Mouse (Mus musculus) brain, embryonic 14.5 days (tissue): ENCODE results near the gene Ift122.

Experiments used
- CTCF ChIP-seq: fragments of 200-500 bp; IDR thresholded peaks from 2 replicates; pipeline ENCODE4 v1.5.1; 2012; ENCODE audit warnings: inconsistent platforms, mild to moderate bottlenecking, moderate library complexity, borderline replicate concordance; ENCODE audit not compliant: insufficient read depth, insufficient read length; ENCODE audit errors: extremely low read depth
- POLR2A ChIP-seq: fragments of 200-500 bp; IDR thresholded peaks from 2 replicates; pipeline ENCODE4 v1.6.1; 2012; ENCODE audit warnings: mild to moderate bottlenecking, inconsistent platforms, borderline replicate concordance; ENCODE audit not compliant: poor library complexity, insufficient read depth, insufficient read length, severe bottlenecking; ENCODE audit errors: extremely low read depth

DNA sequence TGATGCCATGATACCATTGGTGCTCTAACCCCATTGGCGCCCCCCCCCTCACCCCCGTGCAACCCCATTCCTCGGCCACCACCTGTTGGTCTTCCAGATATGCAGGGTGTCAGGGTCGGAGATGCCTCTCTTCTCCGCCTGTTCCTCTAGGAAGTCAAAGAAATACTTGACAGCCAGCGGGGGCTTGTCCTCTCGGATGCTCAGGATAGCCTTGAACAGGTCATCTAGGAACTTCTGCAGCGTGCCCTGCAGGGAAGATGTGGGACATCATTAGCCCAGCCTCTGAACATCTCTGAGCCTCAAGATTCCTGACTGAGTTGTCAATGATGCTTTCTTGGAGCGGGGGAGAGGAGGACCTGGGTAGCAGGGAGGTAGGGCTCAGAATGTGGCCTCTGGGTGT is 105.2 kb downstream of the Ift122 start:
- TF ChIP-seq CTCF (no peak), POLR2A (no peak)
